Mouse (Mus musculus) erythroblast, adult 5-6 weeks (primary cell): ENCODE data around the gene Ifitm6. TPM values are rescaled to one million over a fixed set of nuclear protein-coding genes. Genes with fewer than 3 reads are reported as not detected.
"Not testable (repeated sequence)": the region's sequence is repeated elsewhere in the genome, so short reads cannot be mapped to it uniquely, and the experiment has no call there.

Experiments used
- ATAC-seq: replicated peaks from 2 replicates; pipeline ENCODE4 v1.8.0; 2016; ENCODE audit warnings: moderate number of reproducible peaks, mild to moderate bottlenecking, moderate TSS enrichment, inconsistent platforms; ENCODE audit not compliant: poor library complexity, low FRiP score, severe bottlenecking
- total RNA-seq, 2 experiments: library from RNA; stranded (forward) in 1 of 2; stranded (reverse) in 1 of 2; fragments of 150-400 nt in 1 of 2; fragments of 200-764, 138-1000 nt in 1 of 2; gene quantifications; 2 replicates each; pipeline versions ENCODE4 v1.2.3 to v1.2.4; 2015 to 2017; ENCODE audit warnings: low replicate concordance in 2 of 2

Gene Ifitm6
- total RNA-seq, 2 experiments from 2014 or later, result 179 to 380 TPM

DNA sequence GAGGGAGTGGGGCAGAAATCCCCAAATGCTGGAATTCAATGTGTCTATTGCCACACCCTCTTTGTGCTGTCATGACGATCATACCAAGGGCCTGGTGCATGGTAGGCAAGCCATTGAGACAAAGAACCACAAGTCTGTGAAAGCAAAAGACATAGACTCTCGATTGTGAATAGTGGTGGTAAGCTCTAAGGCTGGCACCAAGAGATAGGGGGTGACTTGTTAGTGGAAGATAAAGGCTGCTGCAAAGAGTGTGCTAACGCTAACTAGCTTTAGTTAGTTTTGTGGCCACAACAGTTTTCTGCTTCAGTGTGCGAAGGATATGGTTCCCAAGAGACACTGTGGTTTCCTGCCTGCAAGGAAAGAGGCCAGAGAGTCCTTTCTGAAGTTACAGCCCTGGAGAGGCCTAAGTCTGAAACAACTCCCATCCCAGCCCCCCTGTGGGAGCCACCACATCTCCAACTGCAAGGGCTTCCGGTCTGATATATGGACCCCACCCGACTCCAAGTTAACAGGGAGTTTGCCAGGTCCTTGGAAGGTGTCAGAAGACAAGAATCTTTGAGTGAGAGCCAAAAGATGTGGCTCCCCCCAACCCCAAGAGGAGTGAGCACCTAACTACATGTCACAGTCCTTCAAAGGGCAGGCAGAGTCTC, 29.3 kb upstream of the Ifitm6 start:
- peak; percentile 61 for ATAC-seq

GRCm38 (mm10) chr7:141042539-141042938, 24.8 kb upstream of the Ifitm6 start:
- peak; percentile 61 for ATAC-seq

DNA sequence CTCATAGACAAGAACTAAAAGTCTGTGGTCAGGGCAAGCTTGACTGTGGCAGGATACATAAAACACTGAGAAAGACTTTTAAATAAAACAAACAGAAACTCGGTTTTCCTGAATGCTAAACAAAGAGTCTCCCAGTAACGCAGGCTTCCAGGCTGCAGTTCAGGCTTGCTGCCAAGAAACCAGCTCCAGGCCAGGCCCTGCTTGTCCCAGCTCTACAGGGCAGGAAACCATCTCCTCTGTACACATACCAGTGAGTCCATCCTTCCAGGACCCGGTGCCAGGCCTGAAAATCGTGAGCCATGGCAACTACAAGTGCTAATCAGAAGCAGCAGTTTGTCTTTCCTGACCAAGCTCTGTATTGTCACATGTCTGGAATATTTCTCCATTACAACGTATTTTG, 23.9 kb upstream of the Ifitm6 start:
- ATAC-seq, result peak; percentile 30; the same call in 1 of the 2 replicates

- no peak for ATAC-seq
Observed at GRCm38 (mm10) chr7:141040867-141041606, 23.3 kb upstream of the Ifitm6 start.

DNA sequence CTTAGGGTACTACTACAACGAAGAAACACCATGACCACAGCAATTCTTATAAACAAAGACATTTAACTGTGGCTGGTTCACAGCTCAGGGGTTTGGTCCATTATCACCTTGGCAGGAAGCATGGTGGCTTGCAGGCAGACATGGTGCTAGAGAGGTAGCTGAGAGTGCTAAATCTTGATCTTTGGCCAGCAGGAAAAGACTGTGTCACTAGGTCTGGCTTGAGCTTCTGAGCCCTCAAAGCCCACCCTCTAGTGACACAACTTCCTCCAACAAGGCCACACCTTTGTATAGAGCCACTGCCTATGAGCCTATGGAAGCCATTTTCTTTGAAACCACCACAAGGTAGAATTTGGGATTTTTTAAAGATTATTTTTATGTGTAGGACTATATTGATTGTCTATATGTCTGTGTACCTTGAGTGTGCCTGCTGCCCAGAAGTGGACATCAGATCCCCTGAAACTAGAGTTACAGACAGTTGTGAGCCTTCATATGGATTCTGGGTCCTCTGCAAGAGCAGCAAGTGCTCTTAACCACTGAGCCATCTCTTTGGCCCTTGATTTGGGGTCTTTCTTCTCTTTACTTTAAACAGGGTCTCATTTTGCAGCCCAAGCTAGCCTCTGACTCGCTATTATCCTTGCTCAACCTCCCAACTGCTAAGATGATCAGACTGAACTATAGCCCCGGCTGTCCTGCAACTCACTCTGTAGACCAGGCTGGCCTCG, 21.8 kb upstream of the Ifitm6 start:
- ATAC-seq, result no peak

DNA sequence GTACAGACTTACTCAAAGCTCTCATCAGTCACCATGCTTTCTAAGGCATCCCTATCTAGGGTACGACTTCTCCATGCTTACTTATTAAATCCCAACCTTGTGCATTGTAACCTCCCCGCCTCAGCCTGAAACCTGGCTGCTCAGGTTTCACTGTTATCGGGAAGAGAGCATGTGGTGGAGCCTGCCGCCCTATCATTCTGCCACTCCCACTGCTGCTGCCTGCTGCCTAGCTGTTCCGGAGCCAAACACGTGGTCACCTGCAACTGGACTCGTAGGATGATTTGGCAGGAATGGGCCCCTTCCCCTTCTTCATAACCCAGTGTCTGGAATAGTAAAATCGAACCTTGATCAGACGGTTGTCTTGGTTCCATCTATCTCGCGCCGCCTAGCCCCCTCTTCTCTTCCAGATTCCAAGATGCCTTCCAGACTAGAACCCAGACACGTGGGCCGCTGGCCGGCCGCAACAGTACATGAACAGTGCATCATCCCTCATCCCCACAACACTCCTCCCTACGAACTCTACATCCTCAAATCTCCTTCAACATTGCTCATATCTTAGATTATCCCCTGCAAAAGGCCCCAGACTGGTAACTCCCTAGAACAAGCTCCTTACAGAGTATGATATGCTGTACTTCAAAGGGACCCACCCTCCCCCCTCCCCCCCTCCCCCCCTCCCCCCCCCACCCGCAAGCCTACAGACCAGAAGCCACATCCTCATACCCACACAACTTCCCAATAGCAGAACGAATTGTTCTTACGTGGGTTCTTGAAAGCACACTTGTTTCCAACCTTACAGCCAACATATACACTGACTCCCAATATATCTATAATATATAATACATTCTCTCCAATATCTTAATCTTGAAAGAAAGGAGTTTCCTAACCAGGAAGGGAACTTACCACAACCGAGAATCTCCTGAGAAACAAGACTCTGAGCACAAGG, 20.6 kb upstream of the Ifitm6 start:
- no peak for ATAC-seq

DNA sequence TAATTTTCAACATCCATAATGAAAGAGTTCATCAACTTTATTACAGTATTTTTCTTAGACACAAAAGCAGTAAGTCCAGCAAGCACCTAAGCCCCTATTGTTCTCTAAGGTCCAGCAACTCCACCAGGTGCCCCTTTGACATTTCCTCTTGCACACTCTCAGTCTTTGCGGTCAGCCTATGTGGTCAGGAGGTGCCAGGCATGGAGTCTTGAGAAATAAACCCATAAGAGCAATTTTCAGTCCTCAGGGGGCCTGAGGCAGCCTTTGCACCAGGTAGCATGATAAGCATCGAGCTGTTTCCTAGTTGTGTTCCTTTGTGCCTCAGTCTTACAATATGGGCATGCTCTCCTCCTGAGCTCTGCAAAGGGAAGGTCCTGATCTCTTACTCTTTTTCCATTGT, 18.9 kb upstream of the Ifitm6 start:
- ATAC-seq, result not testable (repeated sequence)

DNA sequence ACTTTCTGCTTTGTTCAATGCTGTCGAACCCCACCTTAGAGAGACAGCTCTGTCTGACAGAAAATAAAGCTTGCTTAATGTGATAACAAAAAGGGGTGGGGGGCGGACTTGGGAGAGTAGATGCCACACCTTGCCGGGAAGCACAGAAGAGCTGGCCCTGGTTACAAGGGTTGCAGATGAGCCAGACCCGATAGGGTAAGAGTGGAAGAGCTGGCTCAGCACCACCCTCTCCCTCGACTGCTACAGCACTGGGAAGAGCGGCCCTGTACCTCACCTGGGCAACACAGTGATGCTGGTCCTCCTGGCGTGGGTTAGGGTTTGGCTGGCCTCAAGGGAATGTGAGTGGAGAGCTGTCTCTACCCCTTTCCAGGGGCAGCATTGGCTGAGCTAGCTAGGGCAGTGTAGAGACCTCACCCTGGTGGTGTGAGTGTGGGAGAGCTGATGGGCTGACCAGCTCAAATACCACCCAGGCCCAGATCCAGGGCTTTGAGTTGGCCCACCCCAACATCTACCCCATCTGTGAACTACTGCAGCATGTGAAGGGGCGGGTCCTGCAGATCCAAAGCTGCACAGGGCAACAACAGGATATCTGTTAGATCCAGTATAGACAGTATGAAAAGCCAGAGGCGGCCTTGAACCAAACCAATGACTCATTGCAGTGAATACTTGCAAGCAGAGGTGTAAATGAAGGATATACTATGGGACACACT, 14.9 kb upstream of the Ifitm6 start:
- ATAC-seq, result no peak

GRCm38 (mm10) chr7:141030390-141030789, 12.7 kb upstream of the Ifitm6 start:
- no peak for ATAC-seq

GRCm38 (mm10) chr7:141028831-141029230, 11.1 kb upstream of the Ifitm6 start, which contains the start of gene Gm17387:
Gene Gm17387, plus strand, starts transcription at chr7:141029131.
- ATAC-seq, result no peak

DNA sequence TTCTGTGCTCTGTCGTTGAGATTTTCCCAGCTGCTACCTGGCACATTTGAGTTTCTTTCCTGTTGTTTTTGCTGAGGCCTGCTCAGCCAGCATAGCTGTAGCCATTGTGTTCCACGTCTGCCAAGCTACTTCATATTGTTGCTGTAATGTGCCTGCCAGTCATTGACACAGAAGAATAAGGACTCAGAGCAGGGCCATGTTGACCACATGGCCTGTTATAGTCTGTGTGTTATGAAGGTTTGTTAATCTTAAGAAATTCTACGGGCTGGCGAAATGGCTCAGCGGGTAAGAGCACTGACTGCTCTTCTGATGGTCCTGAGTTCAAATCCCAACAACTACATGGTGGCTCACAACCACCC, 9.0 kb upstream of the Ifitm6 start:
- no peak for ATAC-seq

DNA sequence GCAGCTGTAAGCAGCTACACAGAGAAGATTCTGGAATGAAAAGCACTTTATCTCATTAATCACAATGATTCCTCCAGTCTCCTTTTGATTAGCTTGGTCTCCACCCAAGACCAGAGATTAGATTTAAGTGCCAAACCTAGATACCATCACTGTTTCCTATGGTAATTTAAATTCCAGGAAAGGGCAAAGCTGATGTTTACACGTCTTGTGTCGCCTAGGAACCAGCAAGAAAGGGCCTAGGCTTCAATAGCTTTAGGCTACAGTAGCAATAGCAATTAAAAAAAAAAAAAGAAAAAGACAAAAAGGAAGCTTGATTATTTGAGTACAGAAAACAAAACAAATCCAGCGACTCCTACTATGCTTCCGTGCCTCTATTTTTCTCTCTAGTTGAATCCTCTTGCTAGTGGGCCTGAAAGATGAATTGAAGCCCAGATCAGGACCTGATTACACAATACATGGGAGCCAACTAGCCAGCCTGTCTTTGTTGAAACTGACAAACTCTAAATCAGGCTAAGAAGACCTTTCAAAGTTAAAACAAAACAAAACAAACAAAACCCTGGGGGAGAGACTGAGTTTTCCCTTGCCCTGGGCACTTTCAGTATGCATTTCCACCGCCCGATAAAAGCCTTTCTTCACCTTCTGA, 8.5 kb upstream of the Ifitm6 start:
- ATAC-seq, result no peak

GRCm38 (mm10) chr7:141024865-141025838, 7.4 kb upstream of the Ifitm6 start:
- ATAC-seq, result no peak

DNA sequence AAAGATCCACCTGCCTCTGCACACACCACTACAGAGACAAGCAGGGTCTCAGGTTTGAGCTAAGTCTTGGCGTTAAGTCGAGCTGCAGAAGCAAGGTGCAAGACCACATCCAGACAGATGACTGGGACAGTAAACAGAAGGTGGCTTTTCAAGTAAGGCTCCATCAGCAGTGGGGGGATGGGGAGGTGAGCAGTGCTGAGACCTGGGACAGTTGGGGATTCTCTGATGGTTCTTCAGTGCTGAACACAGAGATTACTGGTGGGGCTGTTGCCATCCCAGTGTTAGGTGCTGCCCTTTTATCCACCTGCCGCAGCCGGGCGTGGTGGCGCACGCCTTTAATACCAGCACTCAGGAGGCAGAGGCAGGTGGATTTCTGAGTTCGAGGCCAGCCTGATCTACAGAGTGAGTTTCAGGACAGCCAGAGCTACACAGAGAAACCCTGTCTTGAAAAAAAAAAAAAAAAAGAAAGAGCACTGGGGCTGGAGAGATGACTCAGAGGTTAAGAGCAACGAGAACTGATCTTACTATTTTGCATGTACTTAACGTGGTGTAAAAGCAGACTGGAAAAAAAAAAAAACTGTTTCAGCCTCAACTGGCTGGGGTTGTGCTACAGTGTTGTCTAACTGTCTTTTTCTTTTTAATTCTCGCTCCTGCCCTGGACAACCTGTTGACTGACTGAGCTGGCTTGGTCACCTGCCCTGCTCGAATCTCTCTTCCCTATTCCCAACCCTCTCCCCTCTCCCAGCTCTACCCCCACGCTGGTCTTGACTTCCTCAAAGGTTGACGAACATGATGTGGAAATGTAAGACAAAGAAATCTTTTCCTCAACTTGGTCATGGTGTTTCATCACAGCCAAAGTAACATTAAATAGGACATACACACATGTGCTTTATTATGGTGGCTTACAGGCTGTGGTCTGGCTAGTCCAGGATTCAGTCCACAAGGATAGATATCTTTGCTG, 4.0 kb upstream of the Ifitm6 start:
- ATAC-seq, result no peak

GRCm38 (mm10) chr7:141019028-141019427, 1.3 kb upstream of the Ifitm6 start:
- ATAC-seq, result no peak
